Mouse (Mus musculus): ENCODE measurements around the gene Olfr1022. TPM values are rescaled to one million over a fixed set of nuclear protein-coding genes. Genes with fewer than 3 reads are reported as not detected.

Gene Olfr1022
- not detected in 2 replicates for polyA plus RNA-seq (2015; fragmentation: Nextera tagmentation; extraction: Ambion mirVana)

DNA sequence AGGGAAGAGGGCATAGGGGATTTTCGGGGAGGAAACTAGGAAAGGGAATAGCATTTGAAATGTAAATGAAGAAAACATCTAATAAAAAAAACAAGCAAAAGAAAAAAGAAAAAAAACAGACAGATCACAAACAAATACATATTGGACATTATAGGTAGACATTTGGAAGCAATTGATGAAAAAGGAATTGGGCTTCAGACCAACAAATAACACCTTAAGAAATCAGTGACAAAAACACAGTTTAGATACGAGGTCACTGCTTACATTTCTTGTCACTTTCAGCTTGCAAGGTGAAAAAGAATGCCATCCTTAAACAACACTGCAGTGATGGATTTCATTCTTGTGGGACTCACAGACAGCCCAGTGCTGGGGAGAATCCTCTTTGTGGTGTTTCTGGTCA, at the start of gene Olfr1022:
Olfr1022 (plus strand) TSS at position 301 of the 400 bp plus-strand sequence.

DNA sequence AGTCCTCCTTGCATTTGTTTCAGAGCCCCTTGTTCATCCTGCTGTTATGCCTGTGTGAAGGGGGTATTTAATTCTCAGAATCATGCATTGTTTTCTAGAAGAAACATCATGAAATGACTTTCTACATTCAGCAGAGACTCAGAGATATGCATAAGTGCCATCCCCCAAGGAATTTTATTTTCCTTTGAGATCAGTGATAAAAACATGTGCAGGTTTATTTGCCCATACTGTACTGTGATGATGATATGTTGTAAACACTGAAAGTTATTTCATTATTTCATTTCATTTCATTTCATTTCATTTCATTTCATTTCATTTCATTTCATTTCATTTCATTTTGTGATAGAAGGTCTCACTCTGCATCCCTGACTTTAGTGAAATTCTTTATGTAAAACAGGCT, 23.0 kb upstream of the Olfr1022 start, which contains the start of gene Olfr1019:
Olfr1019 (minus strand) TSS at position 101 of the 400 bp plus-strand sequence.

DNA sequence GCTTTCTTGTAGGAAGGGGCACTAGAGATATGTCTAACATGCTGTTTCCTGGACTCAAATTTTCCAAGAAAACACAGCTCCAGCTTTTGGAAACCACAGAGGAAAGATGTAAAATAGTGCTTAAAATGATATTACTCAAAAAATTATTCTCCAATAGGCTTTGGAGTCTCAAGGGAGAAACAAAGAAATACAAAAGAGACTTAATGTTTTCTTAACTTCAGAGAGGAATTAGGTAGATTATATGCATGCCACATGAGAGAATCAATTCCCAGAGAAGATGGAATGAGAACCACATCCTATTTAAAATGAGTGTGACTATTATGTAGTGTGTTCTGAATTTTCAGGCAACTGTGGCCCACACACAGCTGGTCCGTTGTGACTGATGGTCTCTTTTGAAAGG, 21.7 kb upstream of the Olfr1022 start, which contains the start of gene Olfr1020:
Olfr1020 (plus strand) TSS at position 301 of the 400 bp plus-strand sequence.

DNA sequence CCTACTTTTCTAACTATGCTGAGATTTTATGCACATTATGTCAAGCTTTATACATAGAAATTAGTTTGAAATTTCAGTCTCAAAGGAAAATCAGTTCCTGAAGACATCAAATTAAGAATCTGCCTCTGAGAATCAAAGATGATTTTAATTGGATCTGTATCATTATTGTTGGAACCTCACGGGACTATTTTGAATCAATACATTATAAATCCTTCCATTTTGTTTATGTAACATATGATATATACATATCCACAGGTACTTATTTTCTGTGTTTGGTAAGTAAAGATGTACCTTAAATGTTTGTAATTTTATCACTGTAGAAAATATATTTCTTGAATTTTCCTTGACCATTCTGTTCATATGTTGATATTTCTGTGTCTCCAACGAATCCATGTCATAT, 16.9 kb downstream of the Olfr1022 start, which contains the start of gene Olfr1023:
Olfr1023 (plus strand) TSS at position 301 of the 400 bp plus-strand sequence.

DNA sequence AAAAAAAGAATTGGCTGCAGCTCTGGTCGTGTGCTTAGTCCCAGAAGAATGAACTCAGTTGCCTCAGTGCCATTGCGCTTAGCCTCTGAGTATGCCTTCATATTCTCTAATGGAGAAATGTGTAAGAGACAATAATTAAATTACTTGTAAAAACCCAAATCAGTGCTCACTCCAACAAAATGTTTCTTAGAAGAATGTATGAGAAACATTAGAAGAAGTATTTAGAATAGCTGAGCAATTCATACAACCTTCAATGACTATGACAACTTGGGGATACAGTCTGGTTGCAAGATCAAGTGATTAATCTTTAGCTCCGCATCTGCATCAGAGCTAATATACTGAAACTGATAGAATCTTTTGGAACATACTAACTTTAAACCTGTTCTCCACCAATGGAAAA, 36.6 kb downstream of the Olfr1022 start, which contains the start of gene Olfr1024:
Olfr1024 (minus strand) TSS at position 101 of the 400 bp plus-strand sequence.

DNA sequence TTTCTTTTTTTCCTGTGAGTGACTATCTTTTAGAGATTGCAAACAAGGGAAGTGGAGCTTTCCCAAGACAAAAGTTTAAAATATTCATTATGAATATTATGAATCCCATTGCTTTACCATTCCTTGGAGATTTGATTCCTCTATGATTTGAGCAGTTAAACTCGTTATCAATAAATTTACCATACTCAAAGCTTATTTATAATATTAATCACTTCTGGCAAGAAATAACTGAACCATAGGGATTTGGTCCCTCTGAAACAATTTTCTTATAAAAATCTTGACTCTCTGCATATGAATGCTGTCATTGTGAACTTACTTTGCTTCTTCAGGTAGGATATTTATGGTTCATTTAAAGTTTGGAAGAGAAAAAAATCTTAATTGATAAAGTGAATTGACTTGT, 46.5 kb downstream of the Olfr1022 start, which contains the start of gene Olfr1025-ps1:
Olfr1025-ps1 (plus strand) TSS at position 301 of the 400 bp plus-strand sequence.

Other genes with a start within 250 kb of the Olfr1022 start
- not detected in 2 replicates for gene Olfr1002, start 217.9 kb upstream of the Olfr1022 start, polyA plus RNA-seq (2015; fragmentation: Nextera tagmentation; extraction: Ambion mirVana)
- not detected in 2 replicates for gene Olfr154, start 204.1 kb upstream of the Olfr1022 start, polyA plus RNA-seq (2015; fragmentation: Nextera tagmentation; extraction: Ambion mirVana)
- gene Olfr1006, start 189.8 kb upstream of the Olfr1022 start, polyA plus RNA-seq (2015; fragmentation: Nextera tagmentation; extraction: Ambion mirVana) = not detected in 2 replicates
- not detected in 2 replicates for gene Olfr1008, start 179.2 kb upstream of the Olfr1022 start, polyA plus RNA-seq (2015; fragmentation: Nextera tagmentation; extraction: Ambion mirVana)
- gene Olfr1009, start 153.2 kb upstream of the Olfr1022 start, polyA plus RNA-seq (2015; fragmentation: Nextera tagmentation; extraction: Ambion mirVana) = not detected in 2 replicates
- gene Olfr1012, start 105.8 kb upstream of the Olfr1022 start, polyA plus RNA-seq (2015; fragmentation: Nextera tagmentation; extraction: Ambion mirVana) = not detected in 2 replicates
- not detected in 2 replicates for gene Olfr1013, start 101.5 kb upstream of the Olfr1022 start, polyA plus RNA-seq (2015; fragmentation: Nextera tagmentation; extraction: Ambion mirVana)
- gene Olfr1014, start 95.9 kb upstream of the Olfr1022 start, polyA plus RNA-seq (2015; fragmentation: Nextera tagmentation; extraction: Ambion mirVana) = not detected in 2 replicates
- not detected in 2 replicates for gene Olfr1015, start 86.6 kb upstream of the Olfr1022 start, polyA plus RNA-seq (2015; fragmentation: Nextera tagmentation; extraction: Ambion mirVana)
- not detected in 2 replicates for gene Olfr1016, start 66.0 kb upstream of the Olfr1022 start, polyA plus RNA-seq (2015; fragmentation: Nextera tagmentation; extraction: Ambion mirVana)
- not detected in 2 replicates for gene Olfr1018, start 50.1 kb upstream of the Olfr1022 start, polyA plus RNA-seq (2015; fragmentation: Nextera tagmentation; extraction: Ambion mirVana)
- not detected in 2 replicates for gene Olfr1019, start 23.1 kb upstream of the Olfr1022 start, polyA plus RNA-seq (2015; fragmentation: Nextera tagmentation; extraction: Ambion mirVana)
- gene Olfr1020, start 21.6 kb upstream of the Olfr1022 start, polyA plus RNA-seq (2015; fragmentation: Nextera tagmentation; extraction: Ambion mirVana) = not detected in 2 replicates
- not detected in 2 replicates for gene Olfr1023, start 17.0 kb downstream of the Olfr1022 start, polyA plus RNA-seq (2015; fragmentation: Nextera tagmentation; extraction: Ambion mirVana)
- gene Olfr1024, start 36.5 kb downstream of the Olfr1022 start, polyA plus RNA-seq (2015; fragmentation: Nextera tagmentation; extraction: Ambion mirVana) = not detected in 2 replicates
- not detected in 2 replicates for gene Olfr1025-ps1, start 46.6 kb downstream of the Olfr1022 start, polyA plus RNA-seq (2015; fragmentation: Nextera tagmentation; extraction: Ambion mirVana)
- not detected in 2 replicates for gene Olfr1026, start 53.0 kb downstream of the Olfr1022 start, polyA plus RNA-seq (2015; fragmentation: Nextera tagmentation; extraction: Ambion mirVana)
- not detected in 2 replicates for gene Olfr1028, start 81.8 kb downstream of the Olfr1022 start, polyA plus RNA-seq (2015; fragmentation: Nextera tagmentation; extraction: Ambion mirVana)
- gene Olfr1029, start 105.3 kb downstream of the Olfr1022 start, polyA plus RNA-seq (2015; fragmentation: Nextera tagmentation; extraction: Ambion mirVana) = not detected in 2 replicates
- gene Olfr1030, start 110.7 kb downstream of the Olfr1022 start, polyA plus RNA-seq (2015; fragmentation: Nextera tagmentation; extraction: Ambion mirVana) = not detected in 2 replicates
- gene Olfr1031, start 121.7 kb downstream of the Olfr1022 start, polyA plus RNA-seq (2015; fragmentation: Nextera tagmentation; extraction: Ambion mirVana) = not detected in 2 replicates
- not detected in 2 replicates for gene Olfr1032, start 136.9 kb downstream of the Olfr1022 start, polyA plus RNA-seq (2015; fragmentation: Nextera tagmentation; extraction: Ambion mirVana)
- gene Olfr1033, start 152.0 kb downstream of the Olfr1022 start, polyA plus RNA-seq (2015; fragmentation: Nextera tagmentation; extraction: Ambion mirVana) = 5.2 and 5.3 TPM in 2 replicates
- 0.05 and 0.07 TPM in 2 replicates for gene Olfr1034, start 177.3 kb downstream of the Olfr1022 start, polyA plus RNA-seq (2015; fragmentation: Nextera tagmentation; extraction: Ambion mirVana)
- gene Olfr1036, start 205.4 kb downstream of the Olfr1022 start, polyA plus RNA-seq (2015; fragmentation: Nextera tagmentation; extraction: Ambion mirVana) = not detected in 2 replicates
- not detected in 2 replicates for gene Olfr1037, start 218.8 kb downstream of the Olfr1022 start, polyA plus RNA-seq (2015; fragmentation: Nextera tagmentation; extraction: Ambion mirVana)